Mouse (Mus musculus) right cerebral cortex, postnatal 4 days (tissue): ENCODE data around the gene Usp31.

Source experiments
- DNase-seq: peaks from one replicate; pipeline ENCODE4 v3.0.0-alpha.2; 2022

The Usp31 gene

DNA sequence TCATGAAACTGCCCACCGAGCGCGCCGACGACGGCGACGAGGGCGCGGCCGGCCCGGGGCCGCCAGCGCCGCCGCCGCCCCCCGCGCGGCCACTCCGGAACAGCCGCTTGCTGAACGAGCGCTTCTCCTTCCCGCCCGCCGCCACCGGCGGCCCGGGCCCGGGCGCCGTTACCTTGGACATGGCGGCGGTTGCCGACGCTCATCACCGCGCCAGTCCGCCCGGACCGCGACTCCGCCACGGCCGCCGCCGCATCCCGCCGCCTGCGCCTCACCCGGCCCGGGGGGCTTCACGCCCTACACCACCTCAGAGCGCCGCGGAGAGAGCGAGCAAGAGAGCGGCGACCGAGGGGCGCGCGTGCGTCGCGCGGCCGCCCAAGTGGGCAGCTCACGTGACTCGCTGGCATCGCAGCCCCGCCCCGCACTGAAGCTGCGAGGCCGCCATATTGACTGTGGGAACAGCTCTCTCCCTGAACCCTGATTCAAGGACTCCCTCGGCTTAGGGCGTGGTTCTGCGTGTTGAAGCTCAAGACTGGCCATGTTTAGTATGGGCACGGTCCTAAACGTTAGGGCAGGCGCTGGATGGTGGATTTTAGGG is at the start of gene Usp31:
TSS of gene Usp31 (minus strand) at position 181 of the 595 bp plus-strand sequence.
- peak; percentile 89 for DNase-seq

- no peak for DNase-seq
Measured at GRCm38 (mm10) chr7:121754748-121755147, 47.7 kb upstream of the Usp31 start.

- no peak for DNase-seq
Measured at GRCm38 (mm10) chr7:121750244-121750643, 43.2 kb upstream of the Usp31 start.

- DNase-seq = peak; percentile 14
Measured at GRCm38 (mm10) chr7:121737511-121738415, 30.7 kb upstream of the Usp31 start.

- DNase-seq = peak; percentile 87
Measured at GRCm38 (mm10) chr7:121734171-121734831, 27.2 kb upstream of the Usp31 start, which contains the start of gene Scnn1g. Gene Scnn1g, plus strand, starts transcription at chr7:121734479.

DNA sequence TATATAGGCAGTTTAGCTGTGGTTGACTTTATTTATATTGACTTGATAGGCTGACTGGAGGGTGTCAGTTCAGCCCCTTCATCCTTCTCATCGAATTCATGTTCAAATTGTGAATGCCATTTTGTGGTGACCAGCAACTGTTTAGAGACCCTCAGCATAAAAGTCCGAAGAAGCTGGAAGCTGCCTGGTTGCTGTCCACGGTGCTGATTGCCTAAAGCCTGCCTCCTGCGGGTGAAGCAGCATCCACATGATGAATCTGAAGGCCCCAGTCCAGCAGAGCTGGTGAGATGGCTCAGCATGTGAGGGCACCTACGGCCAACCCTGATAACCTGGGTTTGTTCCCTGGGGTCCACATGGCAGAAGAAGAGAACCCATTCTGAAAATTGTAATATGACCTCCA is 23.2 kb upstream of the Usp31 start:
- peak; percentile 15 for DNase-seq

DNA sequence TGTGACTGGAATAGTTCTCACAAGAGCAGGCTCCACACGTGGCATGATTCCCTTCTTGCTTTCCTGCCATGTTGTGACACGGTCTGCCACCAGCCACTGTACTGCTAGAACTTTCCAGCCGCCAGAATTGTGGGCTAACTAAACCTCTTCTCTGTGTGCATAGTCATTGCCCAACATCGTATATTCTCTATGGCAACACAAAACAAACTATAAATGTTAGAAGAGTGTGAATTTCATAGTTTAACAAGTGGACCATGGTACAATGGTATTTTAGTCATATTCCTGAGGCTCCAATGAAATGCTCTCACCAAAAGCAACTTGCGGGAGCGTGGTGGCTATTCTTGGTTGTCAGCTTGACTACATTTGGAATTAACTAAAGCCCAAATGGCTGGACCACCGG is 10.0 kb upstream of the Usp31 start:
- DNase-seq = no peak

GRCm38 (mm10) chr7:121711171-121711570 is 4.1 kb upstream of the Usp31 start:
- DNase-seq = no peak

DNA sequence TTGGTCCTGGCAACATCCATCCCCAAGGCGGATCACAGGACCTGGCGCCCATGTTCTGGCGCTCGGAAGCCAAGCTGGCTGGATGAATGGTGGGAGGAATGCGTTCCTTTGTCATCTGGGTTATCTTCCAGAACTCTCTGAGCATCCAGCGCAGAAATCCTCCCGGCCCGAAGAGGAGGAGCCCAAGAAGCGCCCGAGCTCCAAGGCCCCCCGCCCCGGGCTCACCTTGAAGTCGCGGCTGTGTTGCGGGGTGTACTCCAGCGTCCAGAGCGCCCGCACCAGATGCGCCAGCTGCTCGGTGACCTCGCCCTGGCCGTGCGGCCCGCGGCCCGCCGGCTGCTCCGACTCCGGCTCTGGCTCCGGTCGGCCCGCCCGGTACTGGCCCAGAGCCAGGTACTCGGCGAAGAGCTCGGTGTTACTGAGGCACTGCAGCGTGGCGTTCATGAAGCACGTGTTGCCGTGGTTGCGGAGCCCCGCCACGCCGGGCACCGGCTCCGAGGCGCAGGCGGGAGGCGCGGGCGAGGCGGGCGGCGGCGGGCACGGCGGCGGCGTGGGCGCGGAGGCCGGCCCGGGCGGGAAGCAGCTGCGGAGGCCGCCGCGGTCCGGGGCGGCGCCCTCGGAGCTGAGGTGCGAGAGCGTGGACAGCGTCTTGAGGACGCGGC is 511 bp downstream of the Usp31 start:
- peak; percentile 58 for DNase-seq

DNA sequence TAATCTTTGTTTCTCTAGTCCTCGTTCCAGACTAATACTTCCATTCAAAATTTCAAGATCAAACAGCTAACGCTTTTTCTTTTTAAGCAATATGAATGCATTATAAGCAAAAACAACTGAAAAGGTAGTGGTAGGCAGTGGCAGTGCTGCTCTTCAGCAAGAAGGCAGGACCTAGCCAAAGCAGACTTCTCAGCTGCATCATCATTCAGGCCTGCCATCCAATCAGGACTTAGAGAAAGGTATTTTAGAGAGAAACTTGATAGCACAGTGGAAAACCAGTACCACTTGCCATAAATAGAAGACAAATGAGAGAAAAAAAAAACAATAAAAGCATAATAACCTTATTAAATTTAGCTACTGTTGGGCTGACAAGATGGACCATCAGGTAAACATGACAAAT is 2.0 kb downstream of the Usp31 start:
- DNase-seq = no peak

- no peak for DNase-seq
Measured at GRCm38 (mm10) chr7:121701983-121702382, 5.1 kb downstream of the Usp31 start.

DNA sequence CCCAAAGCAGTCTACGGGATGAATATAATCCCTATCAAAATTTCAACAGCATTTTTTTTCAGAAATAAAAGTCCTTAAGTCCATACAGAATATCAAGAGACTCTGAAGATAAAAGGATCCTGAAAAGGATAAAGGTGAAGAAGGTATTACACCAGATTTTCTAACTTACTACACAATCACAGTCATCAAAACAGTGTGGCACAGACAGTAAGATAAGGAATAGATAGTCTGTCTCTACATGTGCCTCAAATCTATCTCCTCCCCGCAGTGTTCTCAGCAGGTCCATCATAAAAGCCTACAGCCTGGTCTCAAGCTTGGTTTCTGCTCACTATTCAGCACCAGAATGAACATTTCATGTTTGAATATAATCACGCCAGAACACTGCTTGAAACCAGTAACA is 6.6 kb downstream of the Usp31 start:
- no peak for DNase-seq

DNA sequence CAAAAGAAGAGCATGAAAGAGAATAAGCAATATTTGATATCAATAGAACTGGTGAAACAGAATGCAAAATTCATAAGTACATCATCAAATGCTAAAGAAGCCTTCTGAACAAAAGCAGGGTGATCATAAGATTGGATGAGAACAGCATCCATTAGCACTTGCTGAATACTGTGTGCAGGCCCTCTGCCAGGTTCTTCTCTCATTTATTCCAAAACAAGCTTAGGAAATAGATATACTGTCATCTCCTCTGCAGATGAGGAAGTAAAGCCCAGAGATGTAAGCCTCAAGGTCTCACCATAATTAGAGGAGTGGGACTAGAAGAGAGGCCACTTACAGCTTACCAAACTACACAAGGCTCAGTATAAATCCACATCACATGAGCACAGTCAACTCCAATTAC is 7.8 kb downstream of the Usp31 start:
- DNase-seq = no peak

DNA sequence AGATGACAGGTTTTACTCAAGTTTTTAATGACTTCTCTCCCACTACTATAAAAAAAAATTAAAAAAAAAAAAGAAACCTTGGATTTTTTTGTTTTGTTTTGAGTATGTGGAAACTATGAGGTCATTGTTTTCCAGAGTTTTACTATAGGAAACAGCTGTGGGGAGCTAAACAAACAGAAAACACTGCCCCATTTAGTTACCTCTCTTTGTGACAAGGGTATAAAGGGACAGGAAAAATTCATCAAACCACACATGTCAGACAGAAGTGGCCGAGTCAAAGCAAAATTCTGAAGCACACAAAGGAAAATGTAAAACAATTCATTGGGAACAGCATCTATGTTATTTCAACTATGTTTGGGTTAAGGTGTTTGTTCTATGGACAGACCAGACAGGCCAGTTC is 9.5 kb downstream of the Usp31 start:
- DNase-seq = no peak

GRCm38 (mm10) chr7:121697170-121697569 is 9.9 kb downstream of the Usp31 start:
- no peak for DNase-seq

- no peak for DNase-seq
Measured at GRCm38 (mm10) chr7:121691803-121692202, 15.2 kb downstream of the Usp31 start.

GRCm38 (mm10) chr7:121689338-121689737 is 17.7 kb downstream of the Usp31 start:
- DNase-seq = no peak

GRCm38 (mm10) chr7:121685140-121685984 is 21.7 kb downstream of the Usp31 start:
- DNase-seq = no peak

- DNase-seq = no peak
Measured at GRCm38 (mm10) chr7:121681191-121681590, 25.9 kb downstream of the Usp31 start.

DNA sequence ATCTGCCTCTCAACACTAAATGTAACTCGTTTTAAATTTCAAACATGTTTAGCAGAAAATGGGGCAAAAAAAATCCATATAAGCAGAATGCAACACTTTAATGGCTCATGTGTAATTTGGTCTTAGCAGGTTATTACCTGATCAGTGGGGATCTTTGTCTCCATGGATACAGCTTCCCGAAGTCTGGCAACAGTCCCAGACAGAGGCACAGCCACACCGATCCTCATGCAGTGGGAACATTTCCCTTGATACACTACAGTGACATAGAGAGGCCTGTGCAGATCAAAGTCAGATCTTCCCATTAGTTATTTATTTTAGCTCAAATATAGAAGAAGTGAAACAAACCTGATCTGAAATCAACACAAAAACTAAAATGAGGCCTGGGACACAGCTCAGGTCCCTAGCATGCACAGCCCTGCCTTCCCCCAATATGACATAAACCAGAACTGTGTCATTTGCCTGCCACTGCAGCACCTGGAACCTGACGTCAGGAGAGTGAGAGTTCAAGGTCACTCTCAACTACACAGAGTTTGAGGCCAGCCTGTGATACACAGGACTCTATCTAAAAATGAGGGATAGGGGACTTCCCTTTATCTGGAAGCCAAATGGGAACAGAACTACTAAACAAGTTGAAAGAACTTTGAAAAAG is 29.8 kb downstream of the Usp31 start:
- no peak for DNase-seq

- no peak for DNase-seq
Measured at GRCm38 (mm10) chr7:121660705-121661104, 46.3 kb downstream of the Usp31 start.

GRCm38 (mm10) chr7:121658866-121659265 is 48.2 kb downstream of the Usp31 start:
- DNase-seq = no peak
